Mouse (Mus musculus): ENCODE data around the gene Vmn2r88.

GRCm38 (mm10) chr14:51387768-51388167, 22.9 kb upstream of the Vmn2r88 start:
- TF ChIP-seq GATA1 (IDR thresholded peaks at IDR 0.05; ENCODE audit: borderline replicate concordance, low read length), result no peak
- TF ChIP-seq FLI1 (IDR thresholded peaks at IDR 0.05; ENCODE audit: low read length), result no peak

All from megakaryocyte, embryonic 14.5 days (primary cell).